9 mouse cellular contexts compared by ENCODE assay signal in genomic region chr17:34911945-34912351, GRCm38 (mm10). TPM values are rescaled to one million over a fixed set of nuclear protein-coding genes. Genes with fewer than 3 reads are reported as not detected.
DNase-seq lines count a peak whose midpoint lies in the region; ATAC-seq lines count a peak whose summit lies in the region.
"Had no signal": no experiment of that assay in that cellular context is flagged by ENCODE, and none has a peak within 500 bp of the region (broad histone marks: within the 10 kb centered on the region; RNA-seq: fewer than 3 reads in every experiment).

No protein-coding gene starts in this region.

- H3K4me3 ChIP-seq in heart, embryonic 10.5 days, result no peak overlapping the region
- no peak overlapping the region for H3K4me3 ChIP-seq in intestine, embryonic 15.5 days (replicated peaks)
- H3K4me3 ChIP-seq in limb, embryonic 13.5 days, result no peak overlapping the region
- H3K4me3 ChIP-seq in midbrain, embryonic 15.5 days, result no peak overlapping the region

- peak; percentile 55 for ATAC-seq in intestine, embryonic 15.5 days
- peak; percentile 60; the same call in 1 of the 2 replicates for ATAC-seq in limb, embryonic 13.5 days (ENCODE audit: low FRiP score, low read depth)
- peak; percentile 64 for ATAC-seq in midbrain, embryonic 15.5 days (replicated peaks)
- ATAC-seq: Patski had no signal

- H3K27ac ChIP-seq in heart, embryonic 10.5 days, result no peak overlapping the region
- 0 out of 2 replicates have a peak overlapping the region, but pooled peaks have one; percentile 69 for H3K27ac ChIP-seq in intestine, embryonic 15.5 days
- H3K27ac ChIP-seq in limb, embryonic 13.5 days, result no peak overlapping the region
- H3K27ac ChIP-seq in midbrain, embryonic 15.5 days, result no peak overlapping the region

- H3K27me3 ChIP-seq in heart, embryonic 10.5 days (ENCODE audit: insufficient read depth, poor library complexity, severe bottlenecking), result no peaks in the 10 kb centered on the region
- no peaks in the 10 kb centered on the region for H3K27me3 ChIP-seq in intestine, embryonic 15.5 days (replicated peaks)
- H3K27me3 ChIP-seq in limb, embryonic 13.5 days, result no peaks in the 10 kb centered on the region
- H3K27me3 ChIP-seq in midbrain, embryonic 15.5 days (replicated peaks), result no peaks in the 10 kb centered on the region
- H3K27me3 ChIP-seq: Patski had no signal

- WGBS in heart, embryonic 10.5 days, result 49% methylated on average over 5 of the region's 5 CpGs
- 38% methylated on average over 5 of the region's 5 CpGs for WGBS in intestine, embryonic 15.5 days
- 46% methylated on average over 5 of the region's 5 CpGs for WGBS in limb, embryonic 13.5 days
- WGBS in midbrain, embryonic 15.5 days, result 41% methylated on average over 5 of the region's 5 CpGs

- DNase-seq in heart, adult 11 months, result peak; percentile 96
- no peak for DNase-seq in heart, embryonic 10.5 days (ENCODE audit: low spot score)
- DNase-seq in cerebellum, adult 8-10 months, result peak; percentile 72
- DNase-seq in frontal cortex, postnatal 25 days (ENCODE audit: low spot score in 2 of 2), result peak; percentile 36 to 60
- peak; percentile 85 to 90 for DNase-seq in spleen, postnatal 10 days (ENCODE audit: low spot score in 2 of 2)

- peaks cover 69% of the 10 kb centered on the region for H3K36me3 ChIP-seq in heart, embryonic 10.5 days
- peaks cover 54% of the 10 kb centered on the region for H3K36me3 ChIP-seq in intestine, embryonic 15.5 days
- H3K36me3 ChIP-seq in limb, embryonic 13.5 days, result peaks cover 73% of the 10 kb centered on the region
- H3K36me3 ChIP-seq in midbrain, embryonic 15.5 days (replicated peaks), result peaks cover 69% of the 10 kb centered on the region

- no peaks in the 10 kb centered on the region for H3K9me3 ChIP-seq in heart, embryonic 10.5 days
- no peaks in the 10 kb centered on the region for H3K9me3 ChIP-seq in intestine, embryonic 15.5 days
- no peaks in the 10 kb centered on the region for H3K9me3 ChIP-seq in limb, embryonic 13.5 days
- no peaks in the 10 kb centered on the region for H3K9me3 ChIP-seq in midbrain, embryonic 15.5 days

- H3K4me1 ChIP-seq in heart, embryonic 10.5 days, result peaks cover 18% of the 10 kb centered on the region
- H3K4me1 ChIP-seq in intestine, embryonic 15.5 days (replicated peaks), result peaks cover 14% of the 10 kb centered on the region
- peaks cover 17% of the 10 kb centered on the region for H3K4me1 ChIP-seq in limb, embryonic 13.5 days
- no peaks in the 10 kb centered on the region for H3K4me1 ChIP-seq in midbrain, embryonic 15.5 days

- H3K9ac ChIP-seq in intestine, embryonic 15.5 days, result no peak overlapping the region
- no peak overlapping the region for H3K9ac ChIP-seq in limb, embryonic 13.5 days
- H3K9ac ChIP-seq in midbrain, embryonic 15.5 days, result no peak overlapping the region

- H3K4me2 ChIP-seq in intestine, embryonic 15.5 days (replicated peaks), result no peak overlapping the region
- no peak overlapping the region for H3K4me2 ChIP-seq in limb, embryonic 13.5 days (replicated peaks)
- no peak overlapping the region for H3K4me2 ChIP-seq in midbrain, embryonic 15.5 days

RNA-seq across cellular contexts. Expression of gene Slc44a4, which starts 2.3 kb away (rescaled TPM):
- polyA plus RNA-seq in heart, embryonic 10.5 days (2016; fragmentation: Nextera tagmentation; extraction: Ambion mirVana), result 0.10 and 0.41 TPM in 2 replicates
- polyA plus RNA-seq in intestine, embryonic 15.5 days (2015; fragmentation: Nextera tagmentation; extraction: Ambion mirVana), result 56.2 and 60.4 TPM in 2 replicates
- 0.14 TPM in 1 of 2 replicates, not detected in the other for polyA plus RNA-seq in limb, embryonic 13.5 days (2015; fragmentation: Nextera tagmentation; extraction: Ambion mirVana)
- polyA plus RNA-seq in midbrain, embryonic 15.5 days (2015; fragmentation: Nextera tagmentation; extraction: Ambion mirVana), result not detected in 2 replicates

RNA-seq across cellular contexts. Expression of gene Ehmt2, which starts 13.7 kb away (rescaled TPM):
- polyA plus RNA-seq in heart, embryonic 10.5 days (2016; fragmentation: Nextera tagmentation; extraction: Ambion mirVana), result 46.3 and 66.0 TPM in 2 replicates
- 61.2 and 67.6 TPM in 2 replicates for polyA plus RNA-seq in intestine, embryonic 15.5 days (2015; fragmentation: Nextera tagmentation; extraction: Ambion mirVana)
- 97.0 and 103 TPM in 2 replicates for polyA plus RNA-seq in limb, embryonic 13.5 days (2015; fragmentation: Nextera tagmentation; extraction: Ambion mirVana)
- 113 and 119 TPM in 2 replicates for polyA plus RNA-seq in midbrain, embryonic 15.5 days (2015; fragmentation: Nextera tagmentation; extraction: Ambion mirVana)

RNA-seq across cellular contexts. Expression of gene C2, which starts 13.9 kb away (rescaled TPM):
- polyA plus RNA-seq in heart, embryonic 10.5 days (2016; fragmentation: Nextera tagmentation; extraction: Ambion mirVana), result 0.67 and 1.6 TPM in 2 replicates
- polyA plus RNA-seq in intestine, embryonic 15.5 days (2015; fragmentation: Nextera tagmentation; extraction: Ambion mirVana), result 14.9 and 16.0 TPM in 2 replicates
- 1.6 and 2.4 TPM in 2 replicates for polyA plus RNA-seq in limb, embryonic 13.5 days (2015; fragmentation: Nextera tagmentation; extraction: Ambion mirVana)
- 2.1 and 3.1 TPM in 2 replicates for polyA plus RNA-seq in midbrain, embryonic 15.5 days (2015; fragmentation: Nextera tagmentation; extraction: Ambion mirVana)

RNA-seq across cellular contexts. Expression of gene Neu1, which starts 19.1 kb away (rescaled TPM):
- 21.3 and 25.5 TPM in 2 replicates for polyA plus RNA-seq in heart, embryonic 10.5 days (2016; fragmentation: Nextera tagmentation; extraction: Ambion mirVana)
- 118 and 134 TPM in 2 replicates for polyA plus RNA-seq in intestine, embryonic 15.5 days (2015; fragmentation: Nextera tagmentation; extraction: Ambion mirVana)
- polyA plus RNA-seq in limb, embryonic 13.5 days (2015; fragmentation: Nextera tagmentation; extraction: Ambion mirVana), result 20.0 and 21.0 TPM in 2 replicates
- polyA plus RNA-seq in midbrain, embryonic 15.5 days (2015; fragmentation: Nextera tagmentation; extraction: Ambion mirVana), result 36.1 and 41.1 TPM in 2 replicates

RNA-seq across cellular contexts. Expression of gene Gm20547, which starts 30.1 kb away (rescaled TPM):
- polyA plus RNA-seq in heart, embryonic 10.5 days (2016; fragmentation: Nextera tagmentation; extraction: Ambion mirVana), result not detected in 2 replicates
- polyA plus RNA-seq in intestine, embryonic 15.5 days (2015; fragmentation: Nextera tagmentation; extraction: Ambion mirVana), result not detected in 2 replicates
- polyA plus RNA-seq in limb, embryonic 13.5 days (2015; fragmentation: Nextera tagmentation; extraction: Ambion mirVana), result not detected in 2 replicates
- polyA plus RNA-seq in midbrain, embryonic 15.5 days (2015; fragmentation: Nextera tagmentation; extraction: Ambion mirVana), result 0.18 TPM in 1 of 2 replicates, not detected in the other
- polyA plus RNA-seq: Patski had no signal

Comparison
In these comparisons a context has a peak if more than half of its experiments do, and no peak if none do; other contexts are left out.
1. RNA of gene Slc44a4, which starts 2.3 kb away (polyA plus RNA-seq): 56.2 to 60.4 TPM in intestine, embryonic 15.5 days; 0.10 to 0.41 TPM in heart, embryonic 10.5 days, not detected in midbrain, embryonic 15.5 days and 0.14 TPM in limb, embryonic 13.5 days; every median in the first group is over 10 times any median in the second.
2. Peak in every context shown above with its lines, with median percentiles within 50 percentile points of each other: ATAC-seq.